ENCODE assay signal across 8 mouse cellular contexts in the genomic region with DNA sequence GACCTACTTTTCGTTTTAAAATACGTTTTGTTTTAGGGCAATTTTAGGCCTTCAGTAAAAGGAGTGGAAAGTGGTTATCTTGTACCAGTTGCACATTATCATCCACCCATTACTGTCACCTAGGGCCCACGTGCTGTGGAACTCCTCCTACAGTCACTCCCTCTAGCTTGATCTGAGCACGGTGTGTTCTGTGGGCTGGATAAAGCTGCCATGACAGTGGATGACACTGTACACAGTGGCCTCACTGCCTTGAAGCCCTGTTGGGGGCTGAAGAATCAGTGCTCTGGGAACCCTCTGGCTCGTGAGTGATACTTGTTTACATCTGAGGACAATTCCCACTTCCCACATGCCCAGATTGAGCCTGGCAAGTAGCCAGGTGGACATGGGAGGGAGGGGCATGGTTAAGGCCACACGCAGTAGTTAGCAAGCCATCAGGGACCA. TPM values are rescaled to one million over a fixed set of nuclear protein-coding genes. Genes with fewer than 3 reads are reported as not detected.
A peak's percentile ranks its signal among the peaks of the same experiment; 100 is the strongest.
DNase-seq lines count a peak whose midpoint lies in the region; ATAC-seq lines count a peak whose summit lies in the region.

No protein-coding gene starts in this region.

- peaks cover 81% of the 10 kb centered on the region for H3K36me3 ChIP-seq in erythroblast, embryonic 14.5 days (ENCODE audit: control insufficient read depth)
- peaks cover 19% of the 10 kb centered on the region for H3K36me3 ChIP-seq in hindbrain, embryonic 15.5 days
- peaks cover 70% of the 10 kb centered on the region for H3K36me3 ChIP-seq in liver, embryonic 12.5 days

- H3K4me3 ChIP-seq in erythroblast, embryonic 14.5 days (replicated peaks): peak overlapping the region; percentile 80
- H3K4me3 ChIP-seq in hindbrain, embryonic 15.5 days: peak overlapping the region; percentile 79
- peak overlapping the region; percentile 73 for H3K4me3 ChIP-seq in liver, embryonic 12.5 days

- H3K27ac ChIP-seq in hindbrain, embryonic 15.5 days (replicated peaks): peak overlapping the region; percentile 95
- H3K27ac ChIP-seq in liver, embryonic 12.5 days: peak overlapping the region; percentile 97

- ATAC-seq in hindbrain, embryonic 15.5 days (ENCODE audit: low FRiP score, low read depth): no peak
- ATAC-seq in liver, embryonic 12.5 days: peak; percentile 64
- ATAC-seq in monocyte, adult 5-6 weeks (replicated peaks; ENCODE audit: insufficient number of reproducible peaks, low FRiP score, low TSS enrichment, poor library complexity, severe bottlenecking): 0 out of 2 replicates have a peak, but pooled peaks have one; percentile 2

- peaks cover 70% of the 10 kb centered on the region for H3K4me1 ChIP-seq in erythroblast, embryonic 14.5 days (ENCODE audit: control insufficient read depth)
- peaks cover 38% of the 10 kb centered on the region for H3K4me1 ChIP-seq in hindbrain, embryonic 15.5 days (replicated peaks)
- H3K4me1 ChIP-seq in liver, embryonic 12.5 days: peaks cover 67% of the 10 kb centered on the region

- H3K27me3 ChIP-seq in erythroblast, embryonic 14.5 days (ENCODE audit: control insufficient read depth): no peaks in the 10 kb centered on the region
- no peaks in the 10 kb centered on the region for H3K27me3 ChIP-seq in hindbrain, embryonic 15.5 days
- no peaks in the 10 kb centered on the region for H3K27me3 ChIP-seq in liver, embryonic 12.5 days (replicated peaks)

- DNase-seq in retina, postnatal 1 day: peak; percentile 62
- DNase-seq in retina, embryonic 14.5 days (ENCODE audit: low spot score): no peak
- peak; percentile 51 for DNase-seq in adrenal gland, postnatal 25 days
- DNase-seq in layer of hippocampus, postnatal 36 days: no peak

- no peaks in the 10 kb centered on the region for H3K9me3 ChIP-seq in erythroblast, embryonic 14.5 days (ENCODE audit: control insufficient read depth, low read length)
- no peaks in the 10 kb centered on the region for H3K9me3 ChIP-seq in hindbrain, embryonic 15.5 days
- no peaks in the 10 kb centered on the region for H3K9me3 ChIP-seq in liver, embryonic 12.5 days (replicated peaks)

- WGBS in hindbrain, embryonic 15.5 days: 9% methylated on average over 6 of the region's 6 CpGs
- WGBS in liver, embryonic 12.5 days (ENCODE audit: insufficient replicate concordance): 4% methylated on average over 6 of the region's 6 CpGs

- peak overlapping the region; percentile 75 for H3K9ac ChIP-seq in hindbrain, embryonic 15.5 days
- H3K9ac ChIP-seq in liver, embryonic 12.5 days: peak overlapping the region; percentile 77

- peak overlapping the region; percentile 82 for H3K4me2 ChIP-seq in hindbrain, embryonic 15.5 days
- peak overlapping the region; percentile 99 for H3K4me2 ChIP-seq in liver, embryonic 12.5 days

RNA-seq across cellular contexts. Expression of a gene that starts 1.2 kb away (rescaled TPM):
- total RNA-seq in adrenal gland, postnatal 25 days (2021): 75.7 and 104 TPM in 2 replicates
- 15.9 and 17.2 TPM in 2 replicates for polyA plus RNA-seq in erythroblast, embryonic 14.5 days (2012)
- 123 and 126 TPM in 2 replicates for polyA plus RNA-seq in hindbrain, embryonic 15.5 days (2015; fragmentation: Nextera tagmentation; extraction: Ambion mirVana)
- polyA plus RNA-seq in liver, embryonic 12.5 days (2016; fragmentation: Nextera tagmentation; extraction: Ambion mirVana): 162 and 165 TPM in 2 replicates
- total RNA-seq in monocyte, adult 5-6 weeks (2017): 20.5 to 26.5 TPM (median 21.0 TPM) in 3 replicates
- total RNA-seq in layer of hippocampus, postnatal 36 days (2021): 10 to 100 TPM; 52.6 to 55.3 TPM

RNA-seq across cellular contexts. Expression of a gene that starts 52.9 kb away (rescaled TPM):
- total RNA-seq in adrenal gland, postnatal 25 days (2021): 87.9 and 109 TPM in 2 replicates
- 0.91 and 1.2 TPM in 2 replicates for polyA plus RNA-seq in erythroblast, embryonic 14.5 days (2012)
- polyA plus RNA-seq in hindbrain, embryonic 15.5 days (2015; fragmentation: Nextera tagmentation; extraction: Ambion mirVana): 40.8 and 45.3 TPM in 2 replicates
- polyA plus RNA-seq in liver, embryonic 12.5 days (2016; fragmentation: Nextera tagmentation; extraction: Ambion mirVana): 31.7 and 34.6 TPM in 2 replicates
- 62.9 to 89.5 TPM (median 80.2 TPM) in 3 replicates for total RNA-seq in monocyte, adult 5-6 weeks (2017)
- total RNA-seq in layer of hippocampus, postnatal 36 days (2021): 10 to 100 TPM; 78.6 to 82.1 TPM

Comparison
In these comparisons a context has a peak if more than half of its experiments do, and no peak if none do; other contexts are left out.
1. DNase-seq: peak in retina, postnatal 1 day (single experiment) and adrenal gland, postnatal 25 days (single experiment); none in retina, embryonic 14.5 days (single experiment) and layer of hippocampus, postnatal 36 days (0 of 2).
2. Peak in every context shown above with its lines, with median percentiles within 50 percentile points of each other: H3K4me3 ChIP-seq.